Mouse (Mus musculus) liver, embryonic 11.5 days (tissue): ENCODE measurements around the gene Ebf1. TPM values are rescaled to one million over a fixed set of nuclear protein-coding genes. Genes with fewer than 3 reads are reported as not detected.

Experiments used
- ATAC-seq: fragments of 200-750 bp; cut with Nextera tagmentation; replicated peaks from 2 replicates; pipeline ENCODE4 v1.8.0; 2017; ENCODE audit warnings: moderate number of reproducible peaks, mild to moderate bottlenecking, moderate TSS enrichment, moderate library complexity; ENCODE audit not compliant: low FRiP score
- DNase-seq: peaks from one replicate; pipeline ENCODE4 v3.0.0-alpha.2; 2017; ENCODE audit warnings: low spot score
- H3K27ac ChIP-seq: fragments of 300-500 bp; sonication (generic); 2 replicates; pipeline ENCODE4 v1.5.1; 2014; ENCODE audit warnings: mild to moderate bottlenecking, low read depth, low read length, control low read depth
- H3K27me3 ChIP-seq: fragments of 300-500 bp; sonication (generic); replicated peaks from 2 replicates; pipeline ENCODE4 v1.6.1; 2014; ENCODE audit warnings: low read length, mixed read lengths; ENCODE audit not compliant: control insufficient read depth, insufficient read depth
- H3K36me3 ChIP-seq: fragments of 300-500 bp; sonication (generic); 2 replicates; pipeline ENCODE4 v1.6.1; 2014; ENCODE audit warnings: mild to moderate bottlenecking, low read length, moderate library complexity, mixed read lengths; ENCODE audit not compliant: control insufficient read depth, insufficient read depth
- H3K4me1 ChIP-seq: fragments of 300-500 bp; sonication (generic); replicated peaks from 2 replicates; pipeline ENCODE4 v1.6.1; 2014; ENCODE audit warnings: low read length, mixed read lengths; ENCODE audit not compliant: control insufficient read depth, insufficient read depth
- H3K4me2 ChIP-seq: fragments of 300-500 bp; sonication (generic); 2 replicates; pipeline ENCODE4 v1.6.1; 2014; ENCODE audit warnings: mild to moderate bottlenecking, control low read depth, moderate library complexity
- H3K4me3 ChIP-seq: fragments of 300-500 bp; sonication (generic); 2 replicates; pipeline ENCODE4 v1.5.1; 2014; ENCODE audit warnings: low read depth, low read length, control low read depth
- H3K9ac ChIP-seq: fragments of 300-500 bp; sonication (generic); 2 replicates; pipeline ENCODE4 v1.6.1; 2014; ENCODE audit warnings: low read depth, low read length, control low read depth
- H3K9me3 ChIP-seq: fragments of 300-500 bp; sonication (generic); 2 replicates; pipeline ENCODE4 v1.6.1; 2016; ENCODE audit warnings: low read length, inconsistent platforms, mixed read lengths; ENCODE audit not compliant: control insufficient read depth
- WGBS: fragments of 180-500 bp; shearing (Covaris S2); extraction: QIAGEN DNeasy Blood & Tissue Kit; methylation state at CpG from one replicate; pipeline ENCODE4 v1.1.7; 2014; 5-methylcytosine and 5-hydroxymethylcytosine counted together
- polyA plus RNA-seq: library from polyadenylated mRNA; unstranded; fragments of >200 nt; fragmentation: Nextera tagmentation; extraction: Ambion mirVana; gene quantifications from 2 replicates; pipeline ENCODE4 v1.2.1, GENCODE M21; 2014

The Ebf1 gene
- polyA plus RNA-seq, 1 experiment from 2014 or later, result 0.99 TPM

DNA sequence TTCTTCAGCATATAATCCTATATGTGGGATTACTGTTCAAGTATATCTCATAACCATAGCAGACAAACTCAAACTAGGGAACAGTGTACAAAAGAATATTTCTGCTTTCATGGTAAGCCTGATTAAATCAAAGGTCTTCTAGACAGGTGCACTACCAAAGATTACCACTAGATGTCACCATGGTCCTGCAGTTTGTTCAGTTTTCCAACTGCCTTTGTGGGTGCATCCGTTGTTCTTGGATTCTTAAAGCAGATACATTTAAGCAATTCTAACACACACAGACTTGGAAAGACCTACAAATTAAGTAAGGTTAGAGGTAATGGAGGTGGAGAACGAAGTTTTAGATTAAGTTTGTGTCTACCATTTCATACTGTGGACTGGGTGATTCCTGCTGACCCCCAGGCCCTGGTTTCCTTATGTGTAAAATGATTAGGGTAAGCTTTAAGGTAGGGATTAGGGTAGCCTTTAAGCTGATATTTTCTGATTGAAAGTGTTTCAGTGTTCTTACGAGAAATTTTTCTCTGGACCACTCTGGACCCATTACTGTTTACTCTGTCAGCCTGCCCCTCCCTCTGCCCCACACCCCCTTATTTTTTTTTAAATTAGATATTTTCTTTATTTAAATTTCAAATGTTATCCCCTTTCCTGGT, 30.9 kb upstream of the Ebf1 start:
- no peak overlapping the region for H3K4me3 ChIP-seq
- DNase-seq (no peak), ATAC-seq (no peak)
- no peaks in the 10 kb centered on the region for H3K36me3 ChIP-seq
- H3K4me2 ChIP-seq, result no peak overlapping the region
- H3K9me3 ChIP-seq, result no peaks in the 10 kb centered on the region
- H3K27ac ChIP-seq, result no peak overlapping the region
- 18% methylated on average over 3 of the region's 3 CpGs for WGBS
- H3K4me1 ChIP-seq, result no peaks in the 10 kb centered on the region
- H3K9ac ChIP-seq, result no peak overlapping the region
- H3K27me3 ChIP-seq, result no peaks in the 10 kb centered on the region

DNA sequence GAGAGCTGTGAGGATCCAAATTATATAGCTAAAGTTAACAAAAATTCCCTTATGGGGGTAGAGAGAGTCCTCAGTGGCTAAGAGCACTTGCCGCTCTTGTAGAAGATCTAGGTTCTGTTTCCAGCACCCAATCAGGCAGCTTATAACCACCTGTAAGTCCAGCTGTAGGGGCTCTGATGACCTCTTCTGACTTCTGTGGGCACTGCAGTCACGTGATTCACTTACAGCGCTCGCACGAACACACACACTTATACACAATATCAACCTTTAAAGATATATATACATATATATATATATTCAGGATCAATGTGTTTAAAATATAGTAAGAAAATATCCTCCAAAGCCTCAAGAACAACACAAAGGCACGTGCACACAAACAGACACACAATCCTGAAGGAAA, 24.1 kb upstream of the Ebf1 start:
- Histone ChIP-seq H3K27me3 (no peaks in the 10 kb centered on the region), H3K4me2 (no peak overlapping the region), H3K4me1 (no peaks in the 10 kb centered on the region), H3K27ac (no peak overlapping the region), H3K9me3 (no peaks in the 10 kb centered on the region), H3K9ac (no peak overlapping the region), H3K36me3 (no peaks in the 10 kb centered on the region), H3K4me3 (no peak overlapping the region)
- DNase-seq (no peak), ATAC-seq (no peak)
- WGBS, result 86% methylated on average over 6 of the region's 6 CpGs

DNA sequence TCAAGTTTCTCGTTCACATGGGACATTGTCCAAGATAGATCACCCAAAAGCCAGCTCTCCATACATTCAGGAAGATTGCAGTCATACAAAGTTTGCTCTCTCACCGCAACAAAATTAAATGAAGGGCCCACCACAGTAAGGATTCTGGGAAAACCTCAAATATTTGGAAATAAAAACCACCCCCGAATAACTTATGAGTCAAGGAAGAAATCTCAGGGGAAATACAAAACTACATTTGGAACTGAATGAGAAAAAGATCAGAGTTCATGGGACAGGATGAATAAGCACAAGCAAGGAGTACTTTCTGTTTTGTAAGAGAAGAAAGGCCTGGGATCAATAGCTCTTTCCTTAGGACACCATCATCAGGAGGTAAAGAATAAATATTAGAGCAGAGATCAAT, 22.3 kb upstream of the Ebf1 start:
- Histone ChIP-seq H3K4me1 (no peaks in the 10 kb centered on the region), H3K27me3 (no peaks in the 10 kb centered on the region), H3K36me3 (no peaks in the 10 kb centered on the region), H3K9me3 (no peaks in the 10 kb centered on the region), H3K4me2 (no peak overlapping the region), H3K27ac (no peak overlapping the region), H3K9ac (no peak overlapping the region), H3K4me3 (no peak overlapping the region)
- ATAC-seq (no peak), DNase-seq (no peak)
- WGBS, result 72% methylated on average over 3 of the region's 3 CpGs

DNA sequence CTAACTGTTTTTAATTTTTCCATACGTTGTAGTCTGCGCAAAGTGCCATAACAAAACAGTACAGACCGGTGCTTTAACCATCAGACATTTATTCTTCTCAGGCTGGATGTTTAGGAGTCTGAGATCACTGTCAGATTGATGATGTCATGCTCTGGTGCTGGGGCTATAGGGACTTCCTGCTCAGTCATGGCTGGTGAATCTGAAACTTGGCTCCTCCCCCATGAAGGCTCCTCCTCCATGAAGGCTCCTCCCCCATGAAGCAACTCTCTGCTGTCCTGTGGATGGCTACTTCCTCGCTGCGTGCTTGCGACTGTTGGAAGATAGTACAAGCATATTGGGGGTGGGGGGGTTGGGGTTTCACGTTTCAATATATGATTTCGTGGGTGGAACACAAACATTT, 10.2 kb upstream of the Ebf1 start:
- WGBS, result 73% methylated on average over 8 of the region's 8 CpGs
- ATAC-seq (no peak), DNase-seq (no peak)
- Histone ChIP-seq H3K36me3 (no peaks in the 10 kb centered on the region), H3K9me3 (no peaks in the 10 kb centered on the region), H3K4me1 (0 out of 2 replicates have a peak, but pooled peaks cover 3% of the 10 kb centered on the region), H3K4me2 (no peak overlapping the region), H3K4me3 (no peak overlapping the region), H3K27ac (no peak overlapping the region), H3K9ac (no peak overlapping the region), H3K27me3 (peaks cover 15% of the 10 kb centered on the region)

DNA sequence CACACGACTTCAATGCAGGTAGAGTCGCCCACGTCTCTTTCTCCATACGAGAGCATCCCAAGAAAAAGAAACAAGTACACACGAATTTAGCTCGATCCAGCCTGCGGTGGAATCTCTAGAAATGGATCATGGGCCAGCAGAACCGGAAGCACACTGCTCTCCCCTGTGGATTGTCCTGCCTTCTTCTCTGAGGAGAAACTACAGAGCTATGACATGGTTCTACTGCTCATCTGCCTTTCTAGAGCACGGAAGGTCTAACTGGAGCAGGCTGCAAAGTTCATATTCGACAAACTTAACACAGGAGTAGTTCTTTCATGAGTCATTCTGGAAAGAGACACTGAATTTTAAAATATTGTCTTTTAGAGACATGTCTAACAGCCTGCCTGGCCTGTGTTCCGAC, 8.5 kb upstream of the Ebf1 start:
- Histone ChIP-seq H3K9ac (no peak overlapping the region), H3K9me3 (no peaks in the 10 kb centered on the region), H3K27ac (no peak overlapping the region), H3K4me1 (0 out of 2 replicates have a peak, but pooled peaks cover 6% of the 10 kb centered on the region), H3K4me2 (no peak overlapping the region), H3K36me3 (no peaks in the 10 kb centered on the region), H3K4me3 (no peak overlapping the region), H3K27me3 (peaks cover 32% of the 10 kb centered on the region)
- 75% methylated on average over 11 of the region's 11 CpGs for WGBS
- ATAC-seq (no peak), DNase-seq (no peak)

DNA sequence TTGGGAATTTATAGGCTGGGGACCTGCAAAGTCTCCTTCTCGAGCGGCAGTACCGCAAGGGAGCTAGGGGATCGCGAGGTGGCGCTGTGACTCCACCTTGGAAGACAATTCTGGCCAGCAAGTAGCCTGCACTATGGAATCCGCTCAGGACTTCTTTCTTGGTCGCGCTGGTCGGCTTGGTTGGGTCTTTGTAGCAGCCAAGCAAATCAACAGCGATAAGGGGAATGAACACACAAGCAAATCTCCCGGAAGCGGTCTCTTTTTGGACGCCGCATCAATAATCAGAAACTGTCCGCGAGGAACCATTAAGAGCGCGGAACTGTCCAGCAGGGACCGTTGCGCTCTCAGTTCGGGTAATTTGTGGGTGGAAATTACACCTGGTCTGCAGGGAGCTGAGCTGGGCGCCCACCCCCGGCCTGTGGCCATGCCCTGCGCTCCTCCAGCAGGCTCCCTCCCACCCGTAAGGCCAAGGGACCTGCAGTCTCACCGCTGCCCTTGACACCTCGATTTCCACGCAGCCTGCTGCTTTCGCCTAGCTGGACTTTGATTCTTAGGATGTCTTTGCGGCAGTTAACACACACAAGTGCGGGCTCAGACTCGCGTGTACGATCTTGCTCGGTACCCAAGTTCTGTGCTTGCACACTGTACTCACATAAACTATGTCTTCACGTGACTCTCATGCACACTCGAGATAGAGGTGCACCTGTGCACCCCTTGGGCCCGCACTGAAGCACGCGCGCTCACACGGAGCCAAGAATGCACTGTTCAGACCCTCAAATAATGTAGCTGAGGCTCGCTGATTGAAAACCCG, 5.9 kb upstream of the Ebf1 start:
- ATAC-seq (peak; percentile 61), DNase-seq (peak; percentile 83)
- H3K36me3 ChIP-seq, result no peaks in the 10 kb centered on the region
- no peak overlapping the region for H3K9ac ChIP-seq
- H3K4me3 ChIP-seq, result peak overlapping the region; percentile 29
- H3K27me3 ChIP-seq, result peaks cover 55% of the 10 kb centered on the region
- H3K27ac ChIP-seq, result no peak overlapping the region
- H3K9me3 ChIP-seq, result no peaks in the 10 kb centered on the region
- WGBS, result 2% methylated on average over 45 of the region's 45 CpGs
- H3K4me2 ChIP-seq, result peak overlapping the region; percentile 62
- 0 out of 2 replicates have a peak, but pooled peaks cover 6% of the 10 kb centered on the region for H3K4me1 ChIP-seq

DNA sequence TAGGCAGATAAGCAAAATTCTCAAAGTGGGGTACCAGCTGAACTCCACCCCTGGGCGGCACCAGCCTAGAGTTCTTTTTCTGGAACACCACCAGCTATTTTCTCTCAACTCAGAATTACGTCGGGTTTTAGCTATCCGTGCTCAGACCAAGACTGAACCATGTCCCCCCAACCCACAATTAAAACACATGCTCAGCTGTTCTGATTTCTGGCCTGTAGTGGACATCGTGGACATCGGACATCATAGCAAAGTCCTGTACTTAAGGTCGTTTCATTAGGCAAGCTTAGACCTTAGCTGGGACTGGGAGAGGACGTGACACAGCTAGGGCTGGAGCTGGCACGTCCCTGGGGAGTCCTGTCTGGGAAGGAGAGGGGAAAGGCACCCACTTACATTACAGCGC, 5.0 kb upstream of the Ebf1 start:
- no peak overlapping the region for H3K9ac ChIP-seq
- 8% methylated on average over 10 of the region's 10 CpGs for WGBS
- no peaks in the 10 kb centered on the region for H3K9me3 ChIP-seq
- DNase-seq (no peak), ATAC-seq (no peak)
- H3K27ac ChIP-seq, result no peak overlapping the region
- H3K4me3 ChIP-seq, result no peak overlapping the region
- peaks cover 65% of the 10 kb centered on the region for H3K27me3 ChIP-seq
- no peak overlapping the region; the same call in 1 of the 2 replicates for H3K4me2 ChIP-seq
- 0 out of 2 replicates have a peak, but pooled peaks cover 6% of the 10 kb centered on the region for H3K4me1 ChIP-seq
- no peaks in the 10 kb centered on the region for H3K36me3 ChIP-seq

DNA sequence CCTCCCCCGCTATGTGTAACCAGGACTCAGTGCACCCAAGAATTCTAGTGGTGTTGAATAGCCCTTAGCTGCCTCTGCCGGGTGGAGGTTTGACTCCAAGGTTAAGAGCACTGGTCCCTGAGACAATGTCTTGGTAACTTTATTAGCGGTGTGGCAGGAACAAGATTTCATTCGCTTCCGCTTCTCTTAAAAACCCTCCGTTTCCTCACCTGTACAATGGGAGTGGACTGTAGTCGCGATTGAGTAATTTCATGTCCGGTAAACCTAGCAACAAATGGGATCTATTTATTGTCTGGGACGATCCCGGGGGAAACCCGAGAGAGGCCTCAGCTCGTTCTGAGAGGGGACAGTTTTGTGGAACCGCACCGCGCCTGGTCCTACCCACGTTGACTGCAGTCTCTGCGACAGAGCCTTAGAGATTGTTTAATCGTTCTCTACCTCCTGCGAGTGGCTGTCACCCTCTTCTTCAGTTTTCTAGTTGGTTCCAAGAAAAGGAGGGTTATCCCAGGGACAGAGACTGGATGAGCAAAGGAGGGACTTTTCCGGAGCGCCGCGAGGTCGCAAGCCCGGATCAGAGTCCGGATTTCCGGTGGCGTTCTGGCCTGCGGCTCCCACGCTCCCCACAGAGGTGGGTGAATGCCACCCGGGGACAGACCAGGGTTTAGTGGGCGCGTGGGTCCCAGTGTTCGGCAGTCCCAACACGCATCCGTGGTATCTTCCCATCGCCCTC, 4.3 kb upstream of the Ebf1 start:
- Histone ChIP-seq H3K27me3 (peaks cover 72% of the 10 kb centered on the region), H3K4me1 (0 out of 2 replicates have a peak, but pooled peaks cover 6% of the 10 kb centered on the region), H3K9ac (no peak overlapping the region), H3K4me2 (peak overlapping the region; percentile 60), H3K27ac (no peak overlapping the region), H3K9me3 (no peaks in the 10 kb centered on the region), H3K4me3 (peak overlapping the region; percentile 33), H3K36me3 (no peaks in the 10 kb centered on the region)
- DNase-seq (peak; percentile 36), ATAC-seq (no peak)
- WGBS, result 2% methylated on average over 38 of the region's 38 CpGs
